Mouse (Mus musculus): ENCODE results near the gene Pmpca.

Gene Pmpca

DNA sequence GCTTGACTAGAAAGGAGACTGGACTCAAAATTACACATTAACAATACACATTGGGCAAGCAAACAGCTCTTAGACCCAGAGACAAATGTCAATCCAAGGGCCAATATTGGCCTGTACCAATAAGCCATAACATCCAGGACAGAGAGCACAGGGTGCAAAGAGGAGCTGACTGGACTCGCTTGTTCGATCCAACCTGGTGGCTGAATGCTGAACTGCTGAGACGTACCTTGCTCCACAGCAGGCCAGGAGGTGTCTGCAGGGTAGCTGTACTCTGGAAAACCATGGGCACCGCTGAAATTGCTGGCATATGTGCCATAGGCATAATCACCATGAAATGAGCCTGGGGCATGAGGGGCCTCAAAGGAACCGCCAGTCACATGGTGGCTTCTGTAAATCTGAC lies 40.7 kb downstream of the Pmpca start:
- ATAC-seq (ENCODE audit: low TSS enrichment): no peak

DNA sequence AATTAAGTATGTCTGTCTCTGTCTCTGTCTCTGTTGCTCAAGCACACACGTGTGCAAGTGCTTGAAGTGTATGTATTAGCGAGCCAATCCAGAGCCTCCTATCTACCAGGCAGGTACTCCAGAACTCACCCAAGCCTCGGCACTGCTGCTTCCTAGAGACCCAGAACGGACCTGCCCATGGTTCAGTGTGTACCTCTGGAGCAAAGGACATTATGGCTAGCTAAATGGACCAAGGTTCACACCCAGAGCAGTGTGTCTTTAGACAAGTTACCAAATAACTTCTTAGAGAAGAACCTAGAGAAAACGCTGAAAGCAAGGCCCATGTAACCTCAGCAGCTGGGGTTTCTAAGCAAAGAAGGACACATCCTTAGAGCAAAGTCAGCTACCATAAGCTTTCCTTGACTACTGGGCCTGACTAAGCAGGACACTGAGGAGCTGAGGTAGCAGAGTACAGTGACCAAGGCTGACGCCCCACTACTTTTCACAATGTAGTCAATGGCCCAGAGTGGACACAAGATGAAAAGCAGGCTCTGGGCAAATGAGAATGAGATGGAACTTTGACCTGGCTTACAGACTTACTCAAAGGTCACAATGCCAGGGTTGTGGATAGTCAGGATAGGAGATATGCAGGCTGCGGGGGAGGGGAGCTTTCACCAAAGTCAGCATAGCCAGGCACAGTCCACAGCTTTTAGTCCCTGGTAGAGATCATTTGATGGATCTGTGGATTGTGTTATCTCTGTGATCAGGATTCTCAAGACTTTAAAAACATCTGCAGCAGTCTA lies 45.8 kb downstream of the Pmpca start:
- ATAC-seq (ENCODE audit: low TSS enrichment): no peak

DNA sequence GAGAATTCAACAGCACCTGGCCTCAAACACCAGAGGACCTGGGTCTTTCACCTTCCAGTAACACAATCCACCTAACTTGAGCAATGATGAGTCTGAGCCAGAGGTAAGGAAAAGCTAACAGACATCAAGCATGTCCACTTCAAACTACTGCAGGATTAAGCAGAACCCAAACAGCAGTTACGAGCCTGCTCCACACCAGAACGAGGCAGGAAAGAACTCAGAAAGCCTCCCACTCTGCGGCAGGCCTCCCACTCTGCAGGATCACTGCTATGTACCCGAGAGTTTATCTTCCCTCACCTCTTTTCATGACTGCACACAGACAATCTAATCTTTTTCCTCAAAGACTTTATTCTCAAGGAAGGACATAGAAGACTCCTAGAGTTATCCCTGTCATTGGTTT lies 48.1 kb downstream of the Pmpca start:
- ATAC-seq (ENCODE audit: low TSS enrichment): peak; percentile 87

DNA sequence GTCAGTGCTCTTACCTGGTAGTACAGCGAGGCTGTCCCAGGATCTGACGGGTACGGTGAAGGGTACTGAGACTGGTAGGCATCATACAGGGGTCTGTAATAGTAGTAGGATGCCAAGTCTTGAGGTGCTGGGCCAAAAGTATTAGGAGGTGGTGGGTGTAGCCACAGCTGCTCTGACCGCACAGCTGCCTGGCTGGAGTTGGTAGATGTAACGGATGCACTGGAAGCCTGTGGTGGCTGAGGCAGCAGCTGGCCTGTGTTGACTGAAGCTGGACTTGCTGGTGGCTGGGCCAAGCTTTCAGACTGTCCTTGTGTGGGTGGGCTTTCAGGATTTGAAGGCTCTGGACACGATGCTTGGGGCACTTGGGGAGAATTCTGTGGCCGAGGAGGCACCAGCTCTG lies 49.2 kb downstream of the Pmpca start:
- ATAC-seq (ENCODE audit: low TSS enrichment): no peak

DNA sequence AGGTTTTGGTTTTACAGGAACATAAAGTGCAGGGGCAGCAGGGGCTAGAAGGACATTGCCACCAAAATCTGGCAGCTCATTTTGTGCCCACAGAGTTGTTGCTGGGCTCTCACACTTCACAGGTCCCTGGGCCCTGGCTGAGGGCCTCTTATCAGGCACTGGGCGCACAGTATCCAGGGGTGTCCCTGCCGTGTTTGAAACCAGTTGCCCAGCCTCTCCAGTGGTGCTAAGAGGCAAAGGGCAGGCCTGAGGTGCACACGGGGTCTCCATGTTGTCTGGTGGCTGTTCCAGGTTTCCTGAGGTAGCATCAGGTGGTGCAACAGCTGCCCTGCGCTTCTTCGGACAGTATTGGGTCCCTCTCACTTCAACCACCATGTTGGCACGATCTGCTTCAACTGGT lies 50.5 kb downstream of the Pmpca start:
- no peak for ATAC-seq (ENCODE audit: low TSS enrichment)

DNA sequence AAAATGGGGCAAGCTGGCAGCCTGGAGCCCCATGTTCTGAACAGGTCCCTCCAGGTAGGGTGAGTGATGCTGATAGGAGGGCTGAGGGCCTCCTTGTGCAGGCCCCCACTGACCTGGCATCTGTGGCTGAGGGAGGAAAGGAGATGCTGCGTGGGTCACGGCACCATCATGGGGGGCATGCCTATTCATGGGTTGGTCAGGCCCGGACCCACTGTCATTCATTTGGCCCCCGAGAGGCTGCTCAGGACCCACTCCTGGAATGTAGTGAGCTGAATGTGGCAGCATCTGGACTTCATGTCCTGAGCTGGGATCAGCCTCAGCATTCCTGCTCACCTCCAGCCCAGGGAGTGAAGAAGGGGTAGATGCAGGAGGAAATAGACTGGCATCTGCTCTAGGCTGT lies 52.1 kb downstream of the Pmpca start:
- no peak for ATAC-seq (ENCODE audit: low TSS enrichment)

DNA sequence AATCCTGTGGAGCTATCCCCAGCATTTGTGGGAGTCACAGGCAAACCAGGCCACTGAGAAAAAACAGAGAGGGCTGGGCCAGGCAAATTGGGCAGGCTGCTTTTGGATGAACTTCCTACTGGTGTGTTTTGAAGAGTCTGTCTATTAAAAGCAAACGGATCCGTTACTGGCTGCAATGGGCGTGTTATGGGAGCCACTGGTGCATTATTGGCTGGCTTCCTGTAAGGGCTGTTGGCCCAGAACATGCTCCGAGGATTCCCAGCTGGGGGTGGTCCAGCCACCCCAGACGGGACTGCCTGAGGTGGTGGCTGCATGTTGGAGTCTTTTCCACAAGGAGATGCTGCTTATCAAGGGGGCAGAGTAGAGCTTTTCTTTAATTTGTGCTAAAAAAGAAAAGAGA lies 52.5 kb downstream of the Pmpca start:
- no peak for ATAC-seq (ENCODE audit: low TSS enrichment)

DNA sequence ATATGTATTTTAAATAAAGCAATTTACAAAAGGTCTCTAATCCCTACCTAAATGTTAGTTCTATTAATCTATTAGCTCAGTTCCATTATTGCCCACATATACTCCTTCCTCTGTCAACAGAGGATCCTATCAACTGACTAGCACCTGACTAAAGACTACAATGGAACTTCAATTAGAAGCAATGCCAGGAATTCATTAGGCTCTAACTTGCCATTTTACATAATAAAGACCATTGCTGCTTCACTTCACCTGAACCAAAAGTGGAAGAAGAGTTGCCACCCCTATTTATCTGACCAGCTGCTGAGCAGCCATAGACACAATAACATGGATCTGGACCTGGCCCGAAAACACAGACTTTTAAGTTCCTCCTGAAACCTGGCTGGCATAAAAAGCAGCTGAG lies 53.7 kb downstream of the Pmpca start:
- no peak for ATAC-seq (ENCODE audit: low TSS enrichment)

DNA sequence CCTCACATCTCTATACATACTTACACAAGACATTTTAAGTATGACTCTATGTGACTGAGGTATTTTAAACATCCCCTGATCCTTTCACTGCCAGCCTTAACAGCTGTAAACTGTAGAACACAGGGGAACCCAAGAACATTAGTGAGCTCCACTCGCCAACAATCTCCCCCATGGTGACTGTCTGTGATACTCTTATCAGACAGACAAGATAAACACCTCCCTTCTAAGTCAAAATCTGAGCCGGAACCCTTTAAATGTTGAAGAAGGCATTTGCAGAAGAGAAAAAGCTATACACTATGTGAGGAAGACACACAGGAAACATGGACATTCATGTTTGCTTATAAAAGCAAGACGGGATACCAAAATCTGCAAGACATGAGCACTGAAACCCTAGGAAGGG lies 54.7 kb downstream of the Pmpca start:
- no peak for ATAC-seq (ENCODE audit: low TSS enrichment)

DNA sequence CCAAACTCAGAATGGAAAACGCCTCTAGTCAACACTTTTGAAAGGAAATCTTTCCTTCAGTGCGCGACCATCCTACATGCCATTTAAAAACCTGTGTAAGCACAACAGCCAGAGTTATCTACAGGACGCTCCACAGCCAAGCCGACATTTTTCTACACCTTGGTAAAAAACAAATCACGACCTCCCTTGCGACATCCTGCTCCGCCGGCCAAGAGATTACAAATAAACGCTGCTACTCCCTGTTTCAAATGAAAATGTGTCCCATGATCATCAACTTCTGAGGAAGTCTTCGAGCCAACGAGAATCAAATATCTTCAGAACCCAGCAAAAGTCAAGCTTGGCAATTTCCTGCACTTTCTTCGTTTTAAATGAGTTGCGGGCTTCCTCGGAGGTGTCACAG lies 55.2 kb downstream of the Pmpca start:
- no peak for ATAC-seq (ENCODE audit: low TSS enrichment)

DNA sequence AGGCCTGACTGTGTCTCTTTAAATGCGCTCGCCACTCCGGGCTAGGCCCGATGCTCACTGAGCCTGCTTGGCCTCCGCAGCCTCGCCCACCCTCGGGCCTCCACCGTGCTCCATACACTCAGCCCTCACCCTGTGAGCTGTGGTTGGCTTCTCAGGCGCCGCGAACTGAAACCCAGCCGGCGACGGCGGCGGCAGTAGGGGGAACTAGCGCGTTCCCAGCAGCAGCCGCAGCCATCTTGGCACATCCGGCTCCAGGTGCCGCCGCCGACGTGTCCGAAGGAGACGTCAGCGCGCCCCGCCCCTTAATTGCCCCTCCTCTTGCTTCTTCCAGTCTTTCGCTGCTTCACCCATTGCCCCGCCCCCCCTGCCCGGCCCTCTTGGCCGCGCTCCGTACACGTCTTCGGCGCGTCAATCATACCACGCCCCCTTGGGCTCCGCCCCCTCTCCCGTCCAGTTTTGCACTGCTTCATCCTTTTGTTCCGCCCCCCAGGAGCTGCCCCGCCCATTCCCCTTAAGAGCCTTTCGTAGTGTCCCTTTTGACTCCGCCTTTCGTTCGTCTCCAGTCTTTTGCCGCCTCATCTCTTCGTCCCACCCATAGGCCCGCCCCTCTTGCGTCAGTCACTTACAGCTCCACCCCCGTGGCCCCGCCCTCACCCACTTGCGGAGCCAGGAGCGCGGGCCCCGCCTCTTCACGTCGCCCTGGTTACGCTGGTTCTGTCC lies 56.0 kb downstream of the Pmpca start, which contains the start of gene Sec16a:
TSS of gene Sec16a (minus strand) at position 271 of the 720 bp plus-strand sequence.
- ATAC-seq (ENCODE audit: low TSS enrichment): peak; percentile 84

DNA sequence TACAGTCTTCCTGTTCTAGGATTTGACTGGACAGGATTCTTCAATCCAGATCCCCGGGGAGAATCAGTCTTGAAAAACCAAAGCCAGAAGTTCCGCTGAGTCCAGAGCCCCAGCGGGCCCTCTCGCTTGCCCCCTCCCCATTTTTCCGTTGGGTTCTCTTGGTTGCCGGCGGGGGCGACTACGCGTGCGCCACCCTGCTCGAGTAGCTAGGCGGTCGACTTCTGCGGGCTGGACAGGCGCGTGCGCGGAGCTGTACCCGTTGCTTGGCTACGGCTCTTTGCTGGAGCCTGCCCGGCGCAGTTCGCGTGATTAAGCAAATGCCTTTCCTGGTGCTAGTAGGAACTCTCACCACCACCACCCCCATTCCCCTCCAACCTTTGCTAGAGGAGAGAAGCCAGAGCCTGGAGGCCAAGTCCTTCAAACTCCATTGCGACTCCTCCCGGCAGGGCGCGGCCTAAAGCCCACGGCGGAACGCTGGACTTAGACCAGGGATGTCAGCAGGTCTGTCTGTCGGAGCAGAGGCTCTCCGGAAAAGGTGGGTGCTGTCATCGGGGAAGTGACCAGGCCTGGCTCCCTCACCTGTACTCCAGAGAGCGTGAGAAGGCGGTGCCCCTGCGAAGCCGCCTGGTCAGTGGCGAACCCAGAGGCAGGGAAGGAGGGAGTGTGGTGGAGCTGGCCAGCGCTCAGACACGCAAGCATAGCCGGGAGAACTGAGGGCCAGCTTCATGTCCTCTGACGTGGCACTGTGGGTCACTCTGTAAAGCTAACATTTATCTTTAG lies 56.7 kb downstream of the Pmpca start:
- ATAC-seq (ENCODE audit: low TSS enrichment): peak; percentile 78

DNA sequence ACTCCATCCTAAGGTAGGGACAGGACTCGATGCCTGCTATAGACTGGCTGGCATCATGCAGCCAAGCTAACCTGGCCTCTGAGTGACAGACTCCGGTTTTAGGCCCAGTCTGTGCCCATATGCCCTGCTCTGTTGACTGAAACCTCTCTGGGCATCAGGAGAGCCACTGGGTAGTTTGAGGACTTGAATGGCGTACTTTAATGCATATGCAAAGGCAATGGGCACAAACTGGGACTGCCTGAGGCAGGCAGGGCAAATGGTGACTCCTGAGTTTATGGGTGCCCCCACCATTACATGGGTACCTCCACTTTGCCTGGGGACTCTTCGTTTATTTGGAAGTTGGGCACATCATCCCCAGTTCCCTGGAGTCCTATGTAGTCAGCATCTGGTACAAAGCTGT lies 57.5 kb downstream of the Pmpca start:
- ATAC-seq (ENCODE audit: low TSS enrichment): no peak

Measured in frontal cortex, adult (tissue).